25 mouse cellular contexts compared by ENCODE assay signal in genomic region chr12:101633137-101633536, GRCm38 (mm10).
"Had no signal": no experiment of that assay in that cellular context is flagged by ENCODE, and none has a peak within 500 bp of the region (broad histone marks: within the 10 kb centered on the region; RNA-seq: fewer than 3 reads in every experiment).

No protein-coding gene starts in this region.

- H3K9me3 ChIP-seq: heart, embryonic 10.5 days; heart, embryonic 12.5 days; hindbrain, embryonic 10.5 days; hindbrain, embryonic 12.5 days; intestine, embryonic 15.5 days; limb, embryonic 15.5 days had no signal

- H3K4me1 ChIP-seq: heart, embryonic 10.5 days; heart, embryonic 12.5 days; hindbrain, embryonic 10.5 days; hindbrain, embryonic 12.5 days; intestine, embryonic 15.5 days; limb, embryonic 13.5 days; limb, embryonic 15.5 days had no signal

- H3K4me2 ChIP-seq: heart, embryonic 12.5 days; hindbrain, embryonic 12.5 days; hindbrain, embryonic 14.5 days; intestine, embryonic 15.5 days; limb, embryonic 13.5 days; limb, embryonic 15.5 days had no signal

- H3K27me3 ChIP-seq: heart, embryonic 12.5 days; hindbrain, embryonic 12.5 days; intestine, embryonic 15.5 days; limb, embryonic 13.5 days; limb, embryonic 15.5 days had no signal

- H3K4me3 ChIP-seq: gastrocnemius, adult 2 months; heart, embryonic 10.5 days; heart, embryonic 12.5 days; hindbrain, embryonic 10.5 days; hindbrain, embryonic 12.5 days; intestine, embryonic 15.5 days; limb, embryonic 13.5 days; limb, embryonic 15.5 days had no signal

- ATAC-seq: hindbrain, embryonic 16.5 days; inflammation-experienced regulatory T-cells, adult 6 months; intestine, embryonic 15.5 days; intestine, postnatal 0 days had no signal

- DNase-seq: gastrocnemius, adult 2 months; gastrocnemius, postnatal 10 days; gastrocnemius, postnatal 25 days; heart, adult 18-20 months; heart, postnatal 10 days; heart, postnatal 4 days; kidney, adult 18-20 months; kidney, adult 8-10 months; kidney, postnatal 10 days; kidney, postnatal 25 days; kidney, postnatal 4 days; layer of hippocampus, adult 9-11 months; layer of hippocampus, postnatal 36 days; left cerebral cortex, postnatal 4 days had no signal

- H3K36me3 ChIP-seq: heart, embryonic 10.5 days; heart, embryonic 12.5 days; hindbrain, embryonic 10.5 days; hindbrain, embryonic 12.5 days; intestine, embryonic 15.5 days; limb, embryonic 13.5 days; limb, embryonic 15.5 days had no signal

- H3K27ac ChIP-seq: gastrocnemius, adult 2 months; heart, embryonic 10.5 days; hindbrain, embryonic 10.5 days; hindbrain, embryonic 12.5 days; hindbrain, embryonic 14.5 days; intestine, embryonic 15.5 days; limb, embryonic 13.5 days; limb, embryonic 15.5 days had no signal

- H3K9ac ChIP-seq: heart, embryonic 12.5 days; hindbrain, embryonic 12.5 days; hindbrain, embryonic 14.5 days; intestine, embryonic 15.5 days; limb, embryonic 13.5 days; limb, embryonic 15.5 days had no signal
